Mouse (Mus musculus) ovary, postnatal 14 days (tissue): ENCODE results near the gene Zc3h14.

Source experiments
- DNase-seq: peaks from one replicate; pipeline ENCODE4 v3.0.0; 2022; ENCODE audit warnings: low spot score

Gene Zc3h14

DNA sequence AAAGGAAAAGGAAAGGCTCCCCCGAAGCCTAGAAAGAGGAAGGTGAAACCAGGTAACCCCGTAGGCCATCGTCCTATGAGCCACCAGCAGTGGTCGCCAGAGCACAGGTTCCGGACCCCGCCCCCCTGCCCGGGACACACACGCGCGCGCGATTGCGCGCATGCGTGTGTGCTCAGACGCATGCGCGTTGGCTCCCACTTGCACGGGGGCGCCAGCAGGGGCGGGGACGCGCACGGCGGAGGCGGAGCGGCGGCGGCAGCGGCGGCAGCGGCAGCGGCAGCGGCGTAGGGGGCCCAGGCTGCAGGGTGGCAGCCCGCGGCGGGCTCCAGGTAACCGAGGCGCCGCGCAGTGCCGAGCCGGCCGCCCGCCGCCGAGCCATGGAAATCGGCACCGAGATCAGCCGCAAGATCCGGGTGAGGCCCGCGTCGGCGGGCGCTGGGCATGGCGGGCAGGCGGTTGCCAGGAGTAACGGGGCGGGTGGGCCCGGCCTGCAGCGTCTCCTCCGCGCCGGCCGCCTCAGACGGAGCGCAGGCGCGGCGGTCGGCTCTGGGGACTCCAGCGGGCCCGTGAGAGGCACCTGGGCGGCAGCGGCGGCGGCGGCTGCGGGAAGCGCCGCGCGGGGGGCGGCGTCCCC lies at the start of gene Zc3h14:
Gene Zc3h14, plus strand, starts transcription at position 219 of the 634 bp plus-strand sequence.
- DNase-seq: peak; percentile 90

DNA sequence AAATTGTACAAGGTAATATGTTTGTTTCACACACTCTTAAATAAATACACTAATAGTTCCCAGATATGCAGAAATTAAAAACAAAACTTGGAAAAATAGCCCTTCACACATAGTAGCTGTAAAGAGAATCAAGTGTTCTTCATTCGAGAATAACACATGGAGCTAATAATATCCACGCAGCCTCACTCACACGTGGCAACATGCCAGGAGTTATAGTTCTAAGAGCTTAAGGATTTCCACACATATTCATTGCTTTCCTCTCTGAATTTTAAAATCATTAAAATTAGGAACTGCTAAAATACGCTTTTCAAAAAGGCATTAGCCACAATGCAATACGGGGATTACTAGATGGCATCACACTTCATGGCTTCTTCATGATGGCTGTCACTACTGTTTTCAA lies 49.6 kb upstream of the Zc3h14 start:
- no peak for DNase-seq

GRCm38 (mm10) chr12:98701564-98701963 lies 45.2 kb upstream of the Zc3h14 start:
- no peak for DNase-seq

DNA sequence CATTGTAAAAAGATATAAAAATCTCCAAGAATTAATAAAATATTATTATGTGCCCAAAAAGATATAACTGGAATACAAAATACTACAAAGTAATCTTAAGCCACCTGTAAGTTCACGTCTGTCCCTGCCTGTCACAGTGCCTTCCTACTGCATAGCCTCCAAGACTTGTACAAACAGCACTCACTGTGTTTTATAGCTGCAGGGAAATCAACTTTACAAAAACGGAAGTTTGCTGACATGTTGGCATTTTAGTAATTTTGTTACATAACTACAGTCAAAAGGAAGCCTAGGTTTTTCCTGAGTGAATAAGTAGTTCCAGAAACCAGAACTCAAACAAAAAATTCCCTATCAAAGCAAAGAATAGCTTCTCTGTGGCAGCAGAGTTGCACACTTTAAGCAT lies 43.2 kb upstream of the Zc3h14 start:
- no peak for DNase-seq

DNA sequence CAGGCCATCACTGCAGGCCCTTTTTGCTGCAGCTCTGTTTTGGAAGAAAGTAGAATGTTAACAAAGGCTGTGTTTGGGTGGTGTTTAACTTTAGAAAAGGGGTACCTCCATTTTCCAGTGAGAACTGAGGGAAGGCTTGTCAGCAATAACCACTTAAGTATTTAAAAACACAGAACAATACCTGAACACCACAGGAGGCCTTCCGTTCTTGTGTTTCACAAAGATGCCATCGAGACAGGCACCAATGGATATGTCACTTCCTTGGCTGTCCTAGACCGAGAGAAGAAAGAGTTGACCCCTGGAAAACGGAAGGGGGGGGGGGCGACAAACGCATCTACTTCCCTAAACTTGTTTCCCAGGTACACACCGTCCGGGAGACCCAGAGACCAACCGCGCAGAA lies 42.8 kb upstream of the Zc3h14 start:
- DNase-seq: no peak

DNA sequence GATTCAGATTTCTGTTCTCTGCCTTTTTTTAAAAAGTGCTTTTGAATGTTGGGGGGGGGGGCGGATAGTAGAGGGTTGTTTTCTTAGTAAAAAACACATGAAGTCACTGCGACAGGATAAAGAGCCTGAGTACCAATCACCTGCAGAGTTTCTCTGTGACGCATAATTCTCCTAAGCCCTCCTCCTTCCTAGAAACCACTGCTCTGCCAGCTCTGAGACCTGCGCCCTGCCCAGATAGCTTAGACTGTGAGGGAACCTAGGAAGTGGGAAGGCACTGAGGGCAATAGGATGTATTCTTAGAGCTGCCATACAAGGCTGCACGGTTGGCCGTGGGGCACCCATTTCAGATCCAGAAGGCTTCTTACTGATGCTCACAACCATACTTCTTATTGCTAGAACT lies 33.9 kb upstream of the Zc3h14 start:
- DNase-seq: no peak

GRCm38 (mm10) chr12:98713621-98714103 lies 33.1 kb upstream of the Zc3h14 start:
- DNase-seq: no peak

GRCm38 (mm10) chr12:98714757-98715156 lies 32.0 kb upstream of the Zc3h14 start:
- DNase-seq: no peak

GRCm38 (mm10) chr12:98716142-98716541 lies 30.6 kb upstream of the Zc3h14 start:
- no peak for DNase-seq

GRCm38 (mm10) chr12:98720628-98721027 lies 26.1 kb upstream of the Zc3h14 start:
- DNase-seq: no peak

GRCm38 (mm10) chr12:98721030-98721429 lies 25.7 kb upstream of the Zc3h14 start:
- no peak for DNase-seq

DNA sequence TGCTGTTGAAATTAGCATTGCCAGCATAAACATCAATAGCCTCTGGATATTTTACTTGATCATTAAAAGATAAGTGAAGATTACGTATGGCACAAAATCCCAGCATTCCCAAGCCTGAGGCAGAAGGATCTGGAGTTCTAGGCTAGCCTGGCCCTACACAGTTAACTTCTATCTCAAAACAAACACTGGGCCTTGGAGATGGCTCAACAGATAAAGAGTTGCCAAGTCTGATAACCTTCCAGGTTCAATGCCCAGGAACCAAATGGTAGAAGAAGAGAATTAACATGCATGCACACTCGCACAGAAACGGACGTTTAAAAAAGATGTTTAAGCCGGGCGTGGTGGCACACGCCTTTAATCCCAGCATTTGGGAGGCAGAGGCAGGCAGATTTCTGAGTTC lies 22.5 kb upstream of the Zc3h14 start:
- DNase-seq: no peak

- no peak for DNase-seq
These were observed 21.8 kb upstream of the Zc3h14 start for GRCm38 (mm10) chr12:98724976-98725375.

- no peak for DNase-seq
These were observed 20.7 kb upstream of the Zc3h14 start for GRCm38 (mm10) chr12:98726078-98726477.

- DNase-seq: no peak
These were observed 19.6 kb upstream of the Zc3h14 start for GRCm38 (mm10) chr12:98727186-98727585.

DNA sequence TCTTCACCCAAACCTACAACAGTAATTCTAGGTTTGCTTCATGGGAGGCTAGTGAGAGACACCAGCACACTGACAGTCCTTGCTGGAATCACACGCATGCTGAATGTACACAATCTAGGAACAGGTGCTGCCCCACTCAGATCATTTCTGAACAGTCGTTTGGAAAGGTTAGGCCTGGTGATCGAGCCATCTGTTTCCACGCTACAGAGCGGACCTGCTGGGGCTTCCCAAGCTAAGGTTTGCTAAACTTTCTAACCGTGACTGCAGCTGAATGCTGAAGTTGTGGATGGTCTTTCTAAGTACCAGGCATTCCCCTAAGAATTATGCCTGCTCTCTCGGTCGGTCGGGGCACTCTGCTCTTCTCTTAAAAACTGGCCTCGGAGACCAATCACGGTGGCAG lies 16.1 kb upstream of the Zc3h14 start:
- DNase-seq: no peak

DNA sequence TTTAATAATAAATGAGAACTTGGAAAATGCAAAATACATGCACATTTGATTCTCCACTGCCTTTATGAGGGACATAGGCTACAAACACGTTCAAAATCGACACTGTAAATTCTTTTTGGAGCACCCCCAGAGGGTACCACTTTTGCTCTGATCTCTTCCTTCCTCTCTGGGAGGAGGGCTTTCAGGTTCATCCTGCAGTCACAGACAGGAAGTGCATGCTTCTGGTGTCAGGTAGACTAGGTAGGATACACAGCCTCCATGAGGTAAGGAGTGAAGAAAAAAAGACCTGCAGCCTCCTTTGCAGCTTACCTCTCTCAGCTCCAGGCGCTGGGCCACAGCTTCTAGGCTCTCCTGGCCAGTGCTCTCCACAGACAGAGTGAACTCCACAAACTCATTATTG lies 13.6 kb upstream of the Zc3h14 start:
- no peak for DNase-seq

DNA sequence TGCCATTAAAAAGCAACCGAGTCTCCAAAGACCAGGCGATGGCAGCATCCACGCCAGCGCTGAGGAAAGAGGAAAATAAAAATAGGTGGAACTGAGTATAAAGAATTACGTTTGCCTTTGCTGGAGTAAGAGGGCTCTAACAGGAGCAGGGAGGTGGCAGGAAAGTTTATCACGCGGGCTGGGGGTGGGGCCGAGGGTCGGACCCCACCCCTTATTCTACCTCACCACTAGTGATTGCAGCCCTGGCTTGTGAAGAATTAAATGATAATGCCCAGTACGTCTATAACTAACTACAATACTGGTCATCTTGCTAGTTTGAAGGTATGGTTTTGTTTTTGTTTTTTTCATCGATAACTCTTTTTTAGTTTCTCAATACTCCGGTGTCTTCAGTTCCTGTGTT lies 13.0 kb upstream of the Zc3h14 start:
- no peak for DNase-seq

- DNase-seq: peak; percentile 84
These were observed 12.4 kb upstream of the Zc3h14 start for GRCm38 (mm10) chr12:98734246-98734879.

DNA sequence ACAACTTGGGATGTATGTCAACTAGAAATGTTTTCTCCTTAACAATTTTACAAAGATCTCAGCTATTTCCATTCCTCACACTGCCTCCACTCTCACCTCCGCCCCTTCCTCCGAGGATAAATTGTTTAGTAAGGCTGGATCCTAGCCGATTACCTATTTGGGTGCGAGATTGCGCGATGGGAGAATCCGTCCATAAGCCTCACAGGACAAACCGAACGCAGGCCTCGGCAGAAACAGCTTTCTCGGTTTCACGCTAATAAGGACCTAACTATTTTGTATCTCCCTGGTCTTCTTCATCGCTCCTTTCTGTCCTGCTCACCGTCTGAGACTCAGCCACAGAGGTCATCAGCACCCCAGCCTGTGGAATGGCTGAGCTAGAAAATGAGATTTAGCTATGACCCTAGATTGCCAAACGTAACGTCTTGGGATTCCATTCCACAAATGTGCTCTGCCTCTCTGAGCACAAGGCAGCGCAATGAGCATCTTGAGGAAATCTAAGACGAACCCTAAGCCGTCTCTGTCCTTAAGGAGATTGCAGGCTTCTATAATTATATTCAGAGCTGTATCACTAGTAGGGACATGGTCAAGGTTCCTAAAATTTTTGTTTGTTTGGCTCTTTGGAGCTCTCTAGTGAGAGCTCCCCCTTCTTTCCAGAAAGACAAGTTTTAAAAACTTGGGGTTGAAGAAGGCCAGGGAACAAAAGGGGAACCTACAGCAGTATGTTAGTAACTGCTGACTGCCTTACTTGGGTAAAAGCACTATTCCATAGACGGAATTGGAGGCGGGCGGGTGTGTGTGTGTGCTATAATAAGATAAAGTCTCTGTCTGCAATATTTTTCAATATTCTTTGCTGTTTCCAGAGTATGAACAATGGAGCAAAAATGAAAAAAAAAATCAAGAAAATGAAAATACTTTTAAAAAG lies 11.6 kb upstream of the Zc3h14 start:
- DNase-seq: no peak

GRCm38 (mm10) chr12:98736951-98737800 lies 9.6 kb upstream of the Zc3h14 start, which contains the start of gene Ptpn21:
Gene Ptpn21, minus strand, starts transcription at chr12:98737405.
- DNase-seq: peak; percentile 54
